Mouse (Mus musculus): ENCODE data around the gene Hace1. TPM values are rescaled to one million over a fixed set of nuclear protein-coding genes. Genes with fewer than 3 reads are reported as not detected.

Hace1 gene
- polyA plus RNA-seq, 1 experiment from 2014 or later = 21.9 TPM

DNA sequence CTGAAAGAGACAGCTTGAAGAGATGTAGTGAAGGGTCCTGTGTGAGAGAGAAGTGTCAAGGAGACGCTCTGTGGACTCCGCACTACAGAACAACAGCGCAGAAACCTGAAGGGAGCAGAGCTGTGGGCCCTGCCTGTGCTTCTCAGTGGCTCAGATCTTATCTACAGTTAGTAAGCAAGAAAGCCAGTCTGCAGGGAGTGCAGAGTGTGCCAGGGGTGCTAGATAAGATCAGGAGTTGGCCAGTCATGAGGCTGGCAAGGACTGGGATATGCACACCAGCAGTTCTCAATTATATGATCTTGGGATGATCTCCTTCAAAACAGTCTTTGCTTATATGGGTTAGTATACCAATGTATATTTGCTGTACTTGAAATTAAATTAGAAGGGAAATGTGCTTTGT is 121.3 kb downstream of the Hace1 start:
- Histone ChIP-seq H3K4me2 (no peak overlapping the region), H3K9ac (no peak overlapping the region), H3K4me3 (no peak overlapping the region), H3K4me1 (replicated peaks) (peaks cover 5% of the 10 kb centered on the region), H3K9me3 (replicated peaks) (no peaks in the 10 kb centered on the region), H3K27ac (ENCODE audit: poor library complexity, severe bottlenecking) (no peak overlapping the region), H3K36me3 (peaks cover 11% of the 10 kb centered on the region), H3K27me3 (replicated peaks) (no peaks in the 10 kb centered on the region)
- ATAC-seq (ENCODE audit: insufficient number of reproducible peaks, low FRiP score) = no peak; the same call in 1 of the 2 replicates
- 59% methylated on average over 3 of the region's 3 CpGs for WGBS

- H3K4me1 ChIP-seq (replicated peaks) = peaks cover 11% of the 10 kb centered on the region
- no peak overlapping the region for H3K9ac ChIP-seq
- H3K27me3 ChIP-seq (replicated peaks) = no peaks in the 10 kb centered on the region
- H3K4me3 ChIP-seq = no peak overlapping the region
- no peak overlapping the region for H3K27ac ChIP-seq (ENCODE audit: poor library complexity, severe bottlenecking)
- no peak overlapping the region for H3K4me2 ChIP-seq
- no peak for ATAC-seq (ENCODE audit: insufficient number of reproducible peaks, low FRiP score)
- no peaks in the 10 kb centered on the region for H3K9me3 ChIP-seq (replicated peaks)
- H3K36me3 ChIP-seq = peaks cover 6% of the 10 kb centered on the region; the same call in 1 of the 2 replicates
- whole genome bisulfite sequencing = 82% methylated on average over 2 of the region's 2 CpGs
Observed at GRCm38 (mm10) chr10:45706849-45707248, 129.2 kb downstream of the Hace1 start.

DNA sequence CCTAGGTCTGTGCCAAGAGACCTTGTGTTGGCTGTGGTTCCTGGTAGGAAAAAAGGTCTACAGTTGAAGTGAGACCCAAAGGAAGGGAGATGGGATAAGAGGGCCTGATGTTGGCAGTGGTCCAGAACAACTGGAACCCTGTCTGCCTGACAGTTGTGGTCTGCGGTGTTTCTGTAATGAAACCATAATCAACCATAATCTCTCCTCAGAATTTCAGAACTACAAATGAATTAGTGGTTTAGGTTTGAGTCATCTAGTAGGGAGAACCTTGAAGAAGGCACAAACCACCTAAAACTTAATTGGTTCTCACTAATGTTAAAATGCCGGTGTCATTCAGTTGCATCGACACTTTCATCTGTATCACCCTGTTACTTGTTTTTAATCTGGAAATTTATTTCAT is 133.2 kb downstream of the Hace1 start:
- H3K4me3 ChIP-seq = no peak overlapping the region
- H3K9me3 ChIP-seq (replicated peaks) = no peaks in the 10 kb centered on the region
- H3K27ac ChIP-seq (ENCODE audit: poor library complexity, severe bottlenecking) = no peak overlapping the region
- no peaks in the 10 kb centered on the region for H3K27me3 ChIP-seq (replicated peaks)
- peaks cover 8% of the 10 kb centered on the region; the same call in 1 of the 2 replicates for H3K36me3 ChIP-seq
- peaks cover 28% of the 10 kb centered on the region for H3K4me1 ChIP-seq (replicated peaks)
- ATAC-seq (ENCODE audit: insufficient number of reproducible peaks, low FRiP score) = no peak
- WGBS = 75% methylated on average over 3 of the region's 3 CpGs
- H3K9ac ChIP-seq = no peak overlapping the region
- no peak overlapping the region for H3K4me2 ChIP-seq

GRCm38 (mm10) chr10:45711348-45711747 is 133.7 kb downstream of the Hace1 start:
- no peak for ATAC-seq (ENCODE audit: insufficient number of reproducible peaks, low FRiP score)
- H3K9me3 ChIP-seq (replicated peaks) = no peaks in the 10 kb centered on the region

More at GRCm38 (mm10) chr10:45711348-45711747, 133.7 kb downstream of the Hace1 start:
- H3K9ac ChIP-seq = no peak overlapping the region
- H3K27ac ChIP-seq (ENCODE audit: poor library complexity, severe bottlenecking) = no peak overlapping the region
- H3K4me1 ChIP-seq (replicated peaks) = peaks cover 28% of the 10 kb centered on the region
- H3K4me3 ChIP-seq = no peak overlapping the region
- WGBS = 53% methylated on average over 4 of the region's 4 CpGs
- H3K36me3 ChIP-seq = peaks cover 12% of the 10 kb centered on the region
- no peak overlapping the region for H3K4me2 ChIP-seq
- H3K27me3 ChIP-seq (replicated peaks) = no peaks in the 10 kb centered on the region

Small RNA genes within 50 kb of the gene (microRNA-seq; reads per million reads assigned to microRNA genes)
- not detected for gene Gm27731

Other genes starting within 250 kb of the Hace1 start
- gene Bves, start 242.1 kb upstream of the Hace1 start, polyA plus RNA-seq (2016; fragmentation: Nextera tagmentation; extraction: Ambion mirVana) = 65.6 and 66.4 TPM in 2 replicates
- 4.9 and 6.0 TPM in 2 replicates for gene Lin28b, start 91.4 kb upstream of the Hace1 start, polyA plus RNA-seq (2016; fragmentation: Nextera tagmentation; extraction: Ambion mirVana)